Mouse (Mus musculus) layer of hippocampus, adult 2 months (tissue): ENCODE measurements around the gene Sf3b4. TPM values are rescaled to one million over a fixed set of nuclear protein-coding genes. Genes with fewer than 3 reads are reported as not detected.
"Not testable (repeated sequence)": the region's sequence is repeated elsewhere in the genome, so short reads cannot be mapped to it uniquely, and the experiment has no call there.

Experiments used
- DNase-seq, 2 experiments: peaks; one replicate each; pipeline ENCODE4 v3.0.0; 2022; ENCODE audit warnings: low spot score in 2 of 2
- H3K27ac ChIP-seq: fragments of 200-600 bp; 2 replicates; pipeline ENCODE4 v1.8.1; 2022
- H3K4me3 ChIP-seq: fragments of 200-600 bp; 2 replicates; pipeline ENCODE4 v1.8.1; 2022; ENCODE audit warnings: mild to moderate bottlenecking
- CTCF ChIP-seq: fragments of 200-600 bp; conservative IDR thresholded peaks from 2 replicates; pipeline ENCODE4 v1.8.1; 2022; ENCODE audit warnings: antibody characterized with exemption, mild to moderate bottlenecking, moderate library complexity
- total RNA-seq, 2 experiments: library from RNA; stranded (reverse); gene quantifications; 2 replicates each; pipeline ENCODE4 v1.2.3; 2021

Gene Sf3b4
- total RNA-seq, 2 experiments from 2014 or later: 50.1 to 50.2 TPM

- 0 out of 2 replicates have a peak overlapping the region, but pooled peaks have one; percentile 97 for H3K27ac ChIP-seq
- no peak overlapping the region for H3K4me3 ChIP-seq
- no peak for TF ChIP-seq CTCF
- no peak for DNase-seq
These were observed 7.4 kb downstream of the Sf3b4 start for GRCm38 (mm10) chr3:96179531-96179930.

DNA sequence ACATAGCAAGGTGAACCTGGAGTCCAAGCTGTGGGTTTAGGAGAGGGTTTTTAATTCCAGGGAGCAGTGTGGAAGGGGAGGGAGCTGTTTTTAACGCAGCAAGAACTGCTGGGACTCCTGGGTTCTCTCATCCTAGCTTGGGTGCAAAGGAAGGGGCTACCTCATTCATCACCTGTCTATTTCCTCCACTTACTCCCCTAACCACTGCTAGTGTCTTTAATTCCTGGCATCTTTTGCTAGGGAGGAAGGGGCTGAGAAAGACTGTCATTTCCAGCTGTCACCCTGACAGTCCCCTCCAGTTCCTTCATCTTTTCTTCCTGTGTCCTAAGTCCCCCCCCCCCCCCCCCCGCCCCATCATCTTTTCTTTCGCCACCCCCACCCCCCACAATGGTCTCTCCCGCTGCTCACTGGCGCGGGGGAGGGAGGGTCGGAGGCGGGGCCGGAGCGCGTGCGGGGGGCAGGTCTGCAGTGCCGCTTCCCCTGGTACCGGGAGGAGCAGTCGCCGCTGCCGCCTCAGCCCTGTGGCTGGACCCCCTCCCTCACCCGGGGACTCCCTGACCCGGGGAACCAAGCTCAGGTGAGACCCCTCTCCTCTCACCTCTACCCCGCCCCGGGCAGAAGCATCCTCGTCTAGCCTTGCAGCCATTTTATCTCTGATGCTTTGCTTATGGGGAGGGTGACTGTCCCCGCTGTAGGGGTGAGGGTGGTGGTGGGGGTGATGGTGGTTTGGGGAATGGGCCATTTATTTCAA lies 8.8 kb downstream of the Sf3b4 start, which contains the start of gene Sv2a:
Gene Sv2a, plus strand, starts transcription at position 425 of the 751 bp plus-strand sequence.
- no peak for TF ChIP-seq CTCF
- Histone ChIP-seq H3K4me3 (peak within 1 kb of the TSS; percentile 82), H3K27ac (peak within 1 kb of the TSS; percentile 97)
- DNase-seq: peak; percentile 69 to 80

DNA sequence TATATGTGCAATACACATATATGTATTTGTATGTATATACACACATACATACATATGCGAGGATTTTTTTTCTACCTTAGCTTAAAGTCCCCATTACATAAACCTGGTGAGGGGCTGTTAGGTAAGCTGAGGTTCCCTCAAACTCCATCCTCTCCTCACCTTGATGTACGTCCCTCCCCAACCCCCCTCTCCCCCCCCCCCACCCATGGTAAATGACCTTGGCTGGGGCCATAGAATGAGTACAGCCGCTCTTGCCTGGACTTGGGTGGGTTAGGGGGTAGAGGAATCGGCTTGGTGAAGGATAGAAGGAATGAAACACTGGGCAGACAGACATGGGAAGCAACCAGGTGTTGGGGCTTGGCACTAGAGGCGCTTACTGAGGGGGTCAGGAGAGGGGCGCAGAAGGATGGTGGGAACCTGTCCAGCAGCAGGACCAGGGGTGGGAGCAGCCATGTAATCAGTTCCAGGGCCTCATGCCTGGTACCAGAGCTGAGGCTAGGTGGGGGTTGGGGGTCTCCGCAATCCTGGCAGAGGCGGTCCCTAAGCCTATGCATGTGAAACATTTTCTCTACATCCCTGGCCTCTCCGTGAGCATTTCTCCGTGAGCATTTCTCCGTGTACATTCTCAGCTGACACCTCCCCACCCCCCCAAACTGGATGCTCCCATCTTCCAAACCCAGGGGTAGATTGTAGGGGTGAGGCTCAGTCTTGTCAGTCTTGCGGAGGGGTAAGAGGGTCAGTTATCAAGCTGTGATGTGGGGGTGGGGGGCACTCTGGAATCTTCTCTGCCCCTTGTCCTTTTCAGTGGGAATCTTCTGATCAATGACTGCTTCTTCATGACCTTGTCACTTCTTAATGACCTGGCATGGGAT lies 9.6 kb downstream of the Sf3b4 start:
- DNase-seq: no peak
- peak overlapping the region; percentile 82 for H3K4me3 ChIP-seq
- TF ChIP-seq CTCF: no peak
- peak overlapping the region; percentile 97 for H3K27ac ChIP-seq

DNA sequence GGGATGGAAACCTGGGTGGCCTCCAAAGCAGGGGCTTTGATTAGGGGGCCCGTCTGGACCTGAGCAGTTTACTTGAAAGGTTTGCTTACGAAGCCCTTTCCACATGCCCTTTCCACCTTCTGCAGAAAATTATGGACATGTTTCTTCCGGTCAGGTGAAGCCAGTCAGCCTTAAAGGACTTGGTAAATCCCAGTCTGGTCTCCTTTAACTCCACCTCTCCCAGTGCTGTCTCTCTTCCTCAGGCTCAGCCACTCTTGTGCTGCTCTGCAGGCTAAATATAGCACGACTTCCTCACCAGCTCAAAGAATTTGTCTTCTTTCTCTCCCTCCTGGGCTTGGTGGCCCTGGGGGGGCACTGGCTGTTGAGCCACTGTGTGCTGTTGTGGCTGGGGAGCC lies 10.2 kb downstream of the Sf3b4 start:
- no peak for TF ChIP-seq CTCF
- peak overlapping the region; percentile 82 for H3K4me3 ChIP-seq

GRCm38 (mm10) chr3:96192977-96193376 lies 20.8 kb downstream of the Sf3b4 start:
- TF ChIP-seq CTCF: no peak
- DNase-seq: no peak
- Histone ChIP-seq H3K4me3 (no peak overlapping the region), H3K27ac (no peak overlapping the region)

More for the DNA sequence above, 10.2 kb downstream of the Sf3b4 start:
- no peak for DNase-seq
- H3K27ac ChIP-seq: peak overlapping the region; percentile 97

- no peak overlapping the region for H3K4me3 ChIP-seq
- no peak for DNase-seq
- no peak for TF ChIP-seq CTCF
- H3K27ac ChIP-seq: no peak overlapping the region
These were observed 22.8 kb downstream of the Sf3b4 start for GRCm38 (mm10) chr3:96194966-96195365.

- peak overlapping the region; percentile 93 for H3K27ac ChIP-seq
- DNase-seq: no peak
- H3K4me3 ChIP-seq: no peak overlapping the region; the same call in 1 of the 2 replicates
- peak; percentile 67 for TF ChIP-seq CTCF
These were observed 23.6 kb downstream of the Sf3b4 start for GRCm38 (mm10) chr3:96195616-96196313.

- Histone ChIP-seq H3K27ac (peak overlapping the region; percentile 93), H3K4me3 (peak overlapping the region; percentile 80)
- DNase-seq: no peak
- TF ChIP-seq CTCF: no peak
These were observed 24.5 kb downstream of the Sf3b4 start for GRCm38 (mm10) chr3:96196437-96197128.

DNA sequence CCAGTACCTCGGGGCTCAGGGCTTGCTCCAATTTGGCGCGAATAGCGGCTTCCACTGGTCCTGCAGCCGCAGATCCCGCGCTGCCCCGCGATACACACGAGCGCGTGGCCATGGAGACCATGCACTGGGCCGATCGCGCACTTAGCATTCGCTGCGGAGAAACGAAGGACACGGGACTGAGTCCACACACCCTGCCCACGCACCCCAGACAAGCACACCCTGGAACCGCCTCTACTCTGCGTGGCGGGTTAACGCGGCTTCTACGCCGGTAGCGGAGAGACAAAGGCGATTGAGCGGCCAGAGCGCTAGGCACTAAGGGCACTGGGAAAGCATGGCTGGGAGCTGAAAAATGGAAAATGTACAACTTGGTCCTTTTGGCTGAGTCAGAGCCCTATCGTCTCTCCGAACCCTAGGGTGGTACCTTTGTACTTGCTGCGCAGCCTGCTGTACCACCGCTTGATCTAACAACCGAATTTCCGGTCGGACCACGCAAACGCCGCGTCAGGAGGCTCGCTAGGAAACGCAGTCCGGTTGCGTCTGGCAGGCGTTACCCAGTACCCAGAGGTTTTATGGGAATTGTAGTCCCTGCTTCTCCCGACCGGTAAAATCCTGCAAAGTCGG lies 25.1 kb downstream of the Sf3b4 start:
- DNase-seq: peak; percentile 91 to 96
- H3K4me3 ChIP-seq: peak overlapping the region; percentile 80
- peak overlapping the region; percentile 93 for H3K27ac ChIP-seq
- TF ChIP-seq CTCF: peak; percentile 50

GRCm38 (mm10) chr3:96198181-96198580 lies 26.0 kb downstream of the Sf3b4 start:
- TF ChIP-seq CTCF: no peak
- DNase-seq: no peak
- H3K27ac ChIP-seq: peak overlapping the region; percentile 93; the same call in 1 of the 2 replicates
- peak overlapping the region; percentile 80 for H3K4me3 ChIP-seq

GRCm38 (mm10) chr3:96198601-96199251 lies 26.6 kb downstream of the Sf3b4 start:
- H3K4me3 ChIP-seq, H3K27ac ChIP-seq, DNase-seq: not testable (repeated sequence)
